In the genomic region with DNA sequence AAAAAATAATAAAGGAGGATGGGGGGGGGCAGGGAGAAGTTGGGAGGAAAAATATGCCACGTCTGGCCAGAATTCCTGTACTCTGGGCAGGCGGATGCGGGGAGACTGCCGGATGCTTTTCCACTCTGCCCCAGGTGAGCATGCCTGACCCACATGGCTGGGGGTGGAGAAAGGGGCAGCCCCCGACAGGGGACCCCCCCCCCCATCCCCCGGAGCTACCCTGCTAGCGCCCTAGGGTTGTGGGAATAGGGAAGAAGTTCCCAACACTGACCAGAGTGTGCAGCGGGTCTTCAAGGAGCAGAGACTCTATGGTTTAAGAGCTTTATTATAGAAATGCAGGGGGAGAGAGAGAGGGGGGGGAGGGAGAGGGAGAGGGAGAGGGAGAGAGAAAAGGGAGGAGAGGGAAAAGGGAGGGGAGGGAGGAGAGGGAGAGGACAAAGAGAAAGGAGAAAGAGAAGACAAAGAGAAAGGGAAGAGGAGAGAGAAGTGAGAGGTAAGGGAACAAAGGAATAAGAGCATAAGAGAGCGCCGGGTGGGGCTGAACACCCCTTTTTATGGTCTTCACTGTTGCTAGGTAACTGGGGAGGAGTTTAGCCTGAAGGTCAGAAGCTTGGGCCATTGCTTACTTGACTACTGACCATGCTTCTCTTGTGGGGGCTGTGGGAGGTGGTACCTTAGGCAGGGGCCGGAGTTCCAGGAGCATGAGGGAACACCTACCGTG, we compare ENCODE assay signal across 8 mouse cellular contexts.
DNase-seq lines count a peak whose midpoint lies in the region; ATAC-seq and TF ChIP-seq lines count a peak whose summit lies in the region.
"Not testable (repeated sequence)": the region's sequence is repeated elsewhere in the genome, so short reads cannot be mapped to it uniquely, and the experiment has no call there.

No protein-coding gene starts in this region.

- not testable (repeated sequence) for TF ChIP-seq CTCF in E14TG2a.4 (conservative IDR thresholded peaks at IDR 0.05; ENCODE audit: low read length)

- H3K4me1 ChIP-seq in E14TG2a.4 (replicated peaks; ENCODE audit: low read depth, low read length) = peaks cover 34% of the 10 kb centered on the region
- peaks cover 20% of the 10 kb centered on the region for H3K4me1 ChIP-seq in embryonic facial prominence, embryonic 10.5 days
- H3K4me1 ChIP-seq in forebrain, embryonic 15.5 days = peaks cover 29% of the 10 kb centered on the region
- H3K4me1 ChIP-seq in hindbrain, embryonic 12.5 days; intestine, embryonic 14.5 days (replicated peaks; ENCODE audit: control insufficient read depth, insufficient read depth, low read length); limb, embryonic 12.5 days (replicated peaks); neural tube, embryonic 12.5 days: not testable (repeated sequence)
- peaks cover 22% of the 10 kb centered on the region; the same call in 1 of the 2 replicates for H3K4me1 ChIP-seq in midbrain, embryonic 13.5 days (replicated peaks)

- H3K4me3 ChIP-seq in E14TG2a.4 (replicated peaks; ENCODE audit: low read length) = peak overlapping the region; percentile 48; the same call in 1 of the 2 replicates
- not testable (repeated sequence) for H3K4me3 ChIP-seq in embryonic facial prominence, embryonic 10.5 days; forebrain, embryonic 15.5 days; hindbrain, embryonic 12.5 days; intestine, embryonic 14.5 days (ENCODE audit: low read depth, low read length); midbrain, embryonic 13.5 days (replicated peaks); neural tube, embryonic 12.5 days
- peak overlapping the region; percentile 9; the same call in 1 of the 2 replicates for H3K4me3 ChIP-seq in limb, embryonic 12.5 days (replicated peaks)

- H3K27me3 ChIP-seq in E14TG2a.4 (ENCODE audit: insufficient read depth, low read length); embryonic facial prominence, embryonic 10.5 days (replicated peaks; ENCODE audit: low read depth, poor library complexity, severe bottlenecking); forebrain, embryonic 15.5 days; hindbrain, embryonic 12.5 days; intestine, embryonic 14.5 days (replicated peaks; ENCODE audit: control insufficient read depth, insufficient read depth, low read length); limb, embryonic 12.5 days; midbrain, embryonic 13.5 days; neural tube, embryonic 12.5 days (replicated peaks): not testable (repeated sequence)

- H3K9me3 ChIP-seq in E14TG2a.4 (ENCODE audit: low read length); embryonic facial prominence, embryonic 10.5 days; forebrain, embryonic 15.5 days; hindbrain, embryonic 12.5 days (replicated peaks); intestine, embryonic 14.5 days (ENCODE audit: control insufficient read depth, low read length); limb, embryonic 12.5 days; midbrain, embryonic 13.5 days; neural tube, embryonic 12.5 days: not testable (repeated sequence)

- not testable (repeated sequence) for H3K36me3 ChIP-seq in E14TG2a.4 (ENCODE audit: insufficient read depth, low read length); embryonic facial prominence, embryonic 10.5 days (replicated peaks); forebrain, embryonic 15.5 days; hindbrain, embryonic 12.5 days; intestine, embryonic 14.5 days (ENCODE audit: control insufficient read depth, insufficient read depth, low read length); limb, embryonic 12.5 days; midbrain, embryonic 13.5 days; neural tube, embryonic 12.5 days

- WGBS in embryonic facial prominence, embryonic 10.5 days = 63% methylated on average over 12 of the region's 12 CpGs
- 58% methylated on average over 12 of the region's 12 CpGs for WGBS in forebrain, embryonic 15.5 days
- 48% methylated on average over 12 of the region's 12 CpGs for WGBS in hindbrain, embryonic 12.5 days
- WGBS in intestine, embryonic 14.5 days = 35% methylated on average over 12 of the region's 12 CpGs
- 39% methylated on average over 12 of the region's 12 CpGs for WGBS in limb, embryonic 12.5 days
- WGBS in midbrain, embryonic 13.5 days = 50% methylated on average over 12 of the region's 12 CpGs
- WGBS in neural tube, embryonic 12.5 days = 31% methylated on average over 12 of the region's 12 CpGs

- H3K27ac ChIP-seq in embryonic facial prominence, embryonic 10.5 days (replicated peaks) = peak overlapping the region; percentile 48
- H3K27ac ChIP-seq in forebrain, embryonic 15.5 days (replicated peaks) = peak overlapping the region; percentile 87; the same call in 1 of the 2 replicates
- H3K27ac ChIP-seq in hindbrain, embryonic 12.5 days; intestine, embryonic 14.5 days (ENCODE audit: low read depth); limb, embryonic 12.5 days; neural tube, embryonic 12.5 days: not testable (repeated sequence)
- H3K27ac ChIP-seq in midbrain, embryonic 13.5 days = peak overlapping the region; percentile 36; the same call in 1 of the 2 replicates

- not testable (repeated sequence) for H3K4me2 ChIP-seq in forebrain, embryonic 15.5 days (replicated peaks); hindbrain, embryonic 12.5 days (replicated peaks); intestine, embryonic 14.5 days (ENCODE audit: low read length); midbrain, embryonic 13.5 days (replicated peaks)
- H3K4me2 ChIP-seq in limb, embryonic 12.5 days = peak overlapping the region; percentile 48
- H3K4me2 ChIP-seq in neural tube, embryonic 12.5 days (replicated peaks) = peak overlapping the region; percentile 33

- not testable (repeated sequence) for DNase-seq in embryonic facial prominence, embryonic 10.5 days (ENCODE audit: low spot score); intestine, embryonic 14.5 days (ENCODE audit: low spot score)

- H3K9ac ChIP-seq in forebrain, embryonic 15.5 days (replicated peaks); hindbrain, embryonic 12.5 days; intestine, embryonic 14.5 days (ENCODE audit: low read length); midbrain, embryonic 13.5 days (replicated peaks); neural tube, embryonic 12.5 days: not testable (repeated sequence)
- 0 out of 2 replicates have a peak overlapping the region, but pooled peaks have one; percentile 8 for H3K9ac ChIP-seq in limb, embryonic 12.5 days (replicated peaks)

- ATAC-seq in forebrain, embryonic 15.5 days (replicated peaks); limb, embryonic 12.5 days (ENCODE audit: insufficient number of reproducible peaks, insufficient read depth, low FRiP score, low TSS enrichment, low read depth): not testable (repeated sequence)
- peak; percentile 48 for ATAC-seq in hindbrain, embryonic 12.5 days (ENCODE audit: low FRiP score)
- ATAC-seq in intestine, embryonic 14.5 days (replicated peaks; ENCODE audit: low FRiP score, low TSS enrichment, low read depth) = 0 out of 2 replicates have a peak, but pooled peaks have one; percentile 47
- ATAC-seq in midbrain, embryonic 13.5 days = peak; percentile 63; the same call in 1 of the 2 replicates
- ATAC-seq in neural tube, embryonic 12.5 days (ENCODE audit: low FRiP score, low read depth) = peak; percentile 59
